Mouse (Mus musculus) B cell, adult (primary cell): Measurements from ENCODE around the gene AC124502.3. TPM values are rescaled to one million over a fixed set of nuclear protein-coding genes. Genes with fewer than 3 reads are reported as not detected.

Experiments used
- total RNA-seq: library from RNA; stranded (reverse); gene quantifications from 4 replicates; pipeline ENCODE4 v1.2.4, GENCODE M21; 2023; ENCODE audit not compliant: inconsistent age

AC124502.3 gene
- total RNA-seq = 2.1 to 4.3 TPM (median 3.1 TPM) in 4 replicates

GRCm38 (mm10) chr19:5038709-5039156 is at the start of gene AC124502.3, which contains the start of gene B4gat1:
TSS of gene AC124502.3 (plus strand) at chr19:5038891.
TSS of gene B4gat1 (plus strand) at chr19:5038826.

GRCm38 (mm10) chr19:4990256-4990625 is 48.5 kb upstream of the AC124502.3 start, which contains the start of gene Npas4:
TSS of gene Npas4 (minus strand) at chr19:4990316.

GRCm38 (mm10) chr19:5023621-5024479 is 14.8 kb upstream of the AC124502.3 start, which contains the start of gene Slc29a2:
TSS of gene Slc29a2 (plus strand) at chr19:5023860.

GRCm38 (mm10) chr19:5040862-5041523 is 2.3 kb downstream of the AC124502.3 start, which contains the start of gene Brms1:
TSS of gene Brms1 (plus strand) at chr19:5041354.

GRCm38 (mm10) chr19:5050047-5050905 is 11.6 kb downstream of the AC124502.3 start, which contains the start of gene Rin1:
TSS of gene Rin1 (plus strand) at chr19:5050481.

GRCm38 (mm10) chr19:5067867-5068569 is 29.3 kb downstream of the AC124502.3 start, which contains the start of gene Cd248:
TSS of gene Cd248 (plus strand) at chr19:5068078.

GRCm38 (mm10) chr19:5085145-5085863 is 46.6 kb downstream of the AC124502.3 start, which contains the start of gene Tmem151a:
TSS of gene Tmem151a (minus strand) at chr19:5085531.

GRCm38 (mm10) chr19:5087884-5088728 is 49.4 kb downstream of the AC124502.3 start, which contains the start of gene Yif1a:
TSS of gene Yif1a (plus strand) at chr19:5088538.

GRCm38 (mm10) chr19:5098363-5099143 is 59.9 kb downstream of the AC124502.3 start, which contains the start of gene Cnih2:
TSS of gene Cnih2 (minus strand) at chr19:5098521.

Other genes starting within 250 kb of the AC124502.3 start
- gene Rbm4, start 245.0 kb upstream of the AC124502.3 start, total RNA-seq = 66.4 to 76.6 TPM (median 70.6 TPM) in 4 replicates
- gene Gm21992, start 227.3 kb upstream of the AC124502.3 start, total RNA-seq = 28.2 to 42.1 TPM (median 30.4 TPM) in 4 replicates
- 68.5 to 90.5 TPM (median 73.1 TPM) in 4 replicates for gene Rbm14, start 227.3 kb upstream of the AC124502.3 start, total RNA-seq
- gene Ccs, start 199.6 kb upstream of the AC124502.3 start, total RNA-seq = 22.2 to 26.6 TPM (median 24.0 TPM) in 4 replicates
- gene Ccdc87, start 199.5 kb upstream of the AC124502.3 start, total RNA-seq = not detected in 4 replicates
- gene Ctsf, start 183.8 kb upstream of the AC124502.3 start, total RNA-seq = 0.63 to 1.5 TPM (median 1.4 TPM) in 3 of 4 replicates, not detected in the other
- gene Actn3, start 161.0 kb upstream of the AC124502.3 start, total RNA-seq = not detected in 4 replicates
- gene Zdhhc24, start 160.2 kb upstream of the AC124502.3 start, total RNA-seq = 7.2 to 12.1 TPM (median 9.8 TPM) in 4 replicates
- gene Bbs1, start 132.3 kb upstream of the AC124502.3 start, total RNA-seq = 2.5 to 5.7 TPM (median 2.9 TPM) in 4 replicates
- 71.4 to 78.7 TPM (median 76.1 TPM) in 4 replicates for gene Dpp3, start 110.6 kb upstream of the AC124502.3 start, total RNA-seq
- gene Peli3, start 95.8 kb upstream of the AC124502.3 start, total RNA-seq = 1.1 to 4.0 TPM (median 1.6 TPM) in 4 replicates
- gene Mrpl11, start 76.7 kb upstream of the AC124502.3 start, total RNA-seq = 31.3 to 42.8 TPM (median 37.5 TPM) in 4 replicates
- gene Npas4, start 48.6 kb upstream of the AC124502.3 start, total RNA-seq = 0.22 TPM in 1 of 4 replicates, not detected in the others
- gene Slc29a2, start 15.0 kb upstream of the AC124502.3 start, total RNA-seq = 2.3 to 4.6 TPM (median 3.6 TPM) in 4 replicates
- 1.0 to 3.7 TPM (median 2.2 TPM) in 4 replicates for gene B4gat1, start 65 bp upstream of the AC124502.3 start, total RNA-seq
- gene Brms1, start 2.5 kb downstream of the AC124502.3 start, total RNA-seq = 59.2 to 67.2 TPM (median 63.0 TPM) in 4 replicates
- 1.8 to 3.9 TPM (median 3.1 TPM) in 4 replicates for gene Rin1, start 11.6 kb downstream of the AC124502.3 start, total RNA-seq
- gene Cd248, start 29.2 kb downstream of the AC124502.3 start, total RNA-seq = 0.18 TPM in 1 of 4 replicates, not detected in the others
- 0.13 to 0.96 TPM in 2 of 4 replicates, not detected in the others for gene Tmem151a, start 46.6 kb downstream of the AC124502.3 start, total RNA-seq
- gene Yif1a, start 49.6 kb downstream of the AC124502.3 start, total RNA-seq = 30.3 to 38.1 TPM (median 35.5 TPM) in 4 replicates
- gene Cnih2, start 59.6 kb downstream of the AC124502.3 start, total RNA-seq = 0.78 to 1.9 TPM (median 1.5 TPM) in 4 replicates
- gene Rab1b, start 68.2 kb downstream of the AC124502.3 start, total RNA-seq = 101 to 112 TPM (median 105 TPM) in 4 replicates
- 34.5 to 38.0 TPM (median 36.7 TPM) in 4 replicates for gene Klc2, start 79.7 kb downstream of the AC124502.3 start, total RNA-seq
- gene Pacs1, start 234.2 kb downstream of the AC124502.3 start, total RNA-seq = 72.2 to 78.0 TPM (median 74.1 TPM) in 4 replicates